Mouse (Mus musculus) hindbrain, embryonic 10.5 days (tissue): ENCODE measurements around the gene Ifrd2. TPM values are rescaled to one million over a fixed set of nuclear protein-coding genes. Genes with fewer than 3 reads are reported as not detected.

Experiments
- DNase-seq: peaks from one replicate; pipeline ENCODE4 v3.0.0-alpha.2; 2017; ENCODE audit warnings: low spot score
- H3K27ac ChIP-seq: fragments of 300-500 bp; sonication (generic); 2 replicates; pipeline ENCODE4 v1.5.1; 2016; ENCODE audit warnings: mild to moderate bottlenecking, moderate library complexity
- H3K27me3 ChIP-seq: fragments of 300-500 bp; sonication (generic); 2 replicates; pipeline ENCODE4 v1.6.1; 2016; ENCODE audit warnings: mild to moderate bottlenecking; ENCODE audit not compliant: poor library complexity, insufficient read depth, severe bottlenecking
- H3K36me3 ChIP-seq: fragments of 300-500 bp; sonication (generic); 2 replicates; pipeline ENCODE4 v1.6.1; 2016; ENCODE audit warnings: mild to moderate bottlenecking, moderate library complexity
- H3K4me1 ChIP-seq: fragments of 300-500 bp; sonication (generic); replicated peaks from 2 replicates; pipeline ENCODE4 v1.6.1; 2016; ENCODE audit warnings: mild to moderate bottlenecking
- H3K4me3 ChIP-seq: fragments of 300-500 bp; sonication (generic); 2 replicates; pipeline ENCODE4 v1.5.1; 2016; ENCODE audit warnings: mild to moderate bottlenecking, moderate library complexity
- H3K9me3 ChIP-seq: fragments of 300-500 bp; sonication (generic); 2 replicates; pipeline ENCODE4 v1.6.1; 2016; ENCODE audit warnings: mild to moderate bottlenecking, moderate library complexity
- WGBS: fragments of 180-500 bp; shearing (Covaris S2); methylation state at CpG from one replicate; pipeline ENCODE4 v1.1.7; 2016; 5-methylcytosine and 5-hydroxymethylcytosine counted together
- polyA plus RNA-seq: library from polyadenylated mRNA; unstranded; fragments of >200 nt; fragmentation: Nextera tagmentation; extraction: Ambion mirVana; gene quantifications from 2 replicates; pipeline ENCODE4 v1.2.1, GENCODE M21; 2016

Gene Ifrd2
- polyA plus RNA-seq, 1 experiment from 2014 or later: 41.1 TPM

- H3K4me1 ChIP-seq: peaks cover 38% of the 10 kb centered on the region
- H3K4me3 ChIP-seq: no peak overlapping the region
- H3K36me3 ChIP-seq: no peaks in the 10 kb centered on the region
- no peak overlapping the region for H3K27ac ChIP-seq
- no peaks in the 10 kb centered on the region for H3K9me3 ChIP-seq
- no peak for DNase-seq
- 69% methylated on average over 14 of the region's 14 CpGs for WGBS
- H3K27me3 ChIP-seq: peaks cover 14% of the 10 kb centered on the region; the same call in 1 of the 2 replicates
These were observed 12.4 kb downstream of the Ifrd2 start for GRCm38 (mm10) chr9:107599842-107600241.

GRCm38 (mm10) chr9:107600745-107601144, 13.3 kb downstream of the Ifrd2 start:
- no peak for DNase-seq
- Histone ChIP-seq H3K27ac (no peak overlapping the region), H3K4me3 (no peak overlapping the region), H3K4me1 (peaks cover 47% of the 10 kb centered on the region), H3K27me3 (peaks cover 14% of the 10 kb centered on the region; the same call in 1 of the 2 replicates), H3K36me3 (no peaks in the 10 kb centered on the region), H3K9me3 (no peaks in the 10 kb centered on the region)
- WGBS: 79% methylated on average over 12 of the region's 12 CpGs

- WGBS: 89% methylated on average over 11 of the region's 11 CpGs
- Histone ChIP-seq H3K27ac (peak overlapping the region; percentile 46; the same call in 1 of the 2 replicates), H3K4me3 (no peak overlapping the region), H3K9me3 (no peaks in the 10 kb centered on the region), H3K27me3 (peaks cover 14% of the 10 kb centered on the region; the same call in 1 of the 2 replicates), H3K36me3 (no peaks in the 10 kb centered on the region), H3K4me1 (peaks cover 52% of the 10 kb centered on the region)
- no peak for DNase-seq
These were observed 13.8 kb downstream of the Ifrd2 start for GRCm38 (mm10) chr9:107601275-107601674.

GRCm38 (mm10) chr9:107602068-107602648, 14.7 kb downstream of the Ifrd2 start:
- DNase-seq: peak; percentile 93
- WGBS: 13% methylated on average over 10 of the region's 10 CpGs
- Histone ChIP-seq H3K9me3 (no peaks in the 10 kb centered on the region), H3K27ac (peak overlapping the region; percentile 82), H3K36me3 (no peaks in the 10 kb centered on the region), H3K27me3 (peaks cover 17% of the 10 kb centered on the region; the same call in 1 of the 2 replicates), H3K4me3 (no peak overlapping the region), H3K4me1 (peaks cover 57% of the 10 kb centered on the region)

- peak overlapping the region; percentile 82 for H3K27ac ChIP-seq
- H3K4me1 ChIP-seq: peaks cover 68% of the 10 kb centered on the region
- WGBS: 81% methylated on average over 6 of the region's 6 CpGs
- no peaks in the 10 kb centered on the region for H3K36me3 ChIP-seq
- no peaks in the 10 kb centered on the region for H3K9me3 ChIP-seq
- no peak for DNase-seq
- H3K4me3 ChIP-seq: 0 out of 2 replicates have a peak overlapping the region, but pooled peaks have one; percentile 1
- peaks cover 23% of the 10 kb centered on the region; the same call in 1 of the 2 replicates for H3K27me3 ChIP-seq
These were observed 15.8 kb downstream of the Ifrd2 start for GRCm38 (mm10) chr9:107603251-107603650.

GRCm38 (mm10) chr9:107605041-107605661, 17.7 kb downstream of the Ifrd2 start:
- H3K27me3 ChIP-seq: peaks cover 23% of the 10 kb centered on the region; the same call in 1 of the 2 replicates
- 36% methylated on average over 23 of the region's 23 CpGs for WGBS
- H3K36me3 ChIP-seq: no peaks in the 10 kb centered on the region
- no peaks in the 10 kb centered on the region for H3K9me3 ChIP-seq
- peak overlapping the region; percentile 82 for H3K27ac ChIP-seq
- no peak for DNase-seq
- H3K4me1 ChIP-seq: peaks cover 81% of the 10 kb centered on the region
- H3K4me3 ChIP-seq: peak overlapping the region; percentile 36

GRCm38 (mm10) chr9:107606591-107606990, 19.1 kb downstream of the Ifrd2 start:
- H3K27ac ChIP-seq: peak overlapping the region; percentile 99
- peaks cover 93% of the 10 kb centered on the region for H3K4me1 ChIP-seq
- 10% methylated on average over 9 of the region's 9 CpGs for WGBS
- no peaks in the 10 kb centered on the region for H3K36me3 ChIP-seq
- no peak for DNase-seq
- H3K27me3 ChIP-seq: peaks cover 13% of the 10 kb centered on the region; the same call in 1 of the 2 replicates
- H3K9me3 ChIP-seq: no peaks in the 10 kb centered on the region
- H3K4me3 ChIP-seq: peak overlapping the region; percentile 29

GRCm38 (mm10) chr9:107607036-107607435, 19.6 kb downstream of the Ifrd2 start:
- H3K4me1 ChIP-seq: peaks cover 97% of the 10 kb centered on the region
- DNase-seq: peak; percentile 41
- no peaks in the 10 kb centered on the region for H3K36me3 ChIP-seq
- peaks cover 13% of the 10 kb centered on the region; the same call in 1 of the 2 replicates for H3K27me3 ChIP-seq
- WGBS: 72% methylated on average over 2 of the region's 2 CpGs
- peak overlapping the region; percentile 99 for H3K27ac ChIP-seq
- H3K9me3 ChIP-seq: no peaks in the 10 kb centered on the region
- peak overlapping the region; percentile 29; the same call in 1 of the 2 replicates for H3K4me3 ChIP-seq

- peaks cover 97% of the 10 kb centered on the region for H3K4me1 ChIP-seq
- peaks cover 13% of the 10 kb centered on the region; the same call in 1 of the 2 replicates for H3K27me3 ChIP-seq
- 55% methylated on average over 9 of the region's 9 CpGs for WGBS
- H3K36me3 ChIP-seq: 0 out of 2 replicates have a peak, but pooled peaks cover 3% of the 10 kb centered on the region
- H3K4me3 ChIP-seq: no peak overlapping the region
- peak overlapping the region; percentile 99 for H3K27ac ChIP-seq
- no peak for DNase-seq
- no peaks in the 10 kb centered on the region for H3K9me3 ChIP-seq
These were observed 20.3 kb downstream of the Ifrd2 start for GRCm38 (mm10) chr9:107607653-107608245.

- H3K4me3 ChIP-seq: peak within 1 kb of the TSS; percentile 18; the same call in 1 of the 2 replicates
- H3K36me3 ChIP-seq: peaks cover 7% of the 10 kb centered on the region
- peaks cover 98% of the 10 kb centered on the region for H3K4me1 ChIP-seq
- H3K27me3 ChIP-seq: peaks cover 13% of the 10 kb centered on the region; the same call in 1 of the 2 replicates
- peak within 1 kb of the TSS; percentile 99 for H3K27ac ChIP-seq
- WGBS: 39% methylated on average over 12 of the region's 12 CpGs
- no peak for DNase-seq
- no peaks in the 10 kb centered on the region for H3K9me3 ChIP-seq
These were observed 21.4 kb downstream of the Ifrd2 start, which contains the start of gene Sema3b for GRCm38 (mm10) chr9:107608741-107609432. Gene Sema3b, minus strand, starts transcription at chr9:107609229.

- Histone ChIP-seq H3K4me1 (peaks cover 97% of the 10 kb centered on the region), H3K27me3 (peaks cover 13% of the 10 kb centered on the region; the same call in 1 of the 2 replicates), H3K27ac (peak overlapping the region; percentile 99), H3K9me3 (no peaks in the 10 kb centered on the region), H3K36me3 (peaks cover 12% of the 10 kb centered on the region), H3K4me3 (peak overlapping the region; percentile 18; the same call in 1 of the 2 replicates)
- DNase-seq: no peak
- 67% methylated on average over 4 of the region's 4 CpGs for WGBS
These were observed 22.0 kb downstream of the Ifrd2 start for GRCm38 (mm10) chr9:107609433-107609830.

- 76% methylated on average over 6 of the region's 6 CpGs for WGBS
- no peak for DNase-seq
- Histone ChIP-seq H3K4me3 (peak overlapping the region; percentile 53), H3K27me3 (peaks cover 13% of the 10 kb centered on the region; the same call in 1 of the 2 replicates), H3K4me1 (peaks cover 97% of the 10 kb centered on the region), H3K9me3 (no peaks in the 10 kb centered on the region), H3K36me3 (peaks cover 34% of the 10 kb centered on the region), H3K27ac (peak overlapping the region; percentile 99)
These were observed 24.2 kb downstream of the Ifrd2 start for GRCm38 (mm10) chr9:107611456-107612190.
